Mouse (Mus musculus): ENCODE measurements around the gene Gm21188.
A peak's percentile ranks its signal among the peaks of the same experiment; 100 is the strongest.
"Not testable (repeated sequence)": the region's sequence is repeated elsewhere in the genome, so short reads cannot be mapped to it uniquely, and the experiment has no call there.

Gene Gm21188

DNA sequence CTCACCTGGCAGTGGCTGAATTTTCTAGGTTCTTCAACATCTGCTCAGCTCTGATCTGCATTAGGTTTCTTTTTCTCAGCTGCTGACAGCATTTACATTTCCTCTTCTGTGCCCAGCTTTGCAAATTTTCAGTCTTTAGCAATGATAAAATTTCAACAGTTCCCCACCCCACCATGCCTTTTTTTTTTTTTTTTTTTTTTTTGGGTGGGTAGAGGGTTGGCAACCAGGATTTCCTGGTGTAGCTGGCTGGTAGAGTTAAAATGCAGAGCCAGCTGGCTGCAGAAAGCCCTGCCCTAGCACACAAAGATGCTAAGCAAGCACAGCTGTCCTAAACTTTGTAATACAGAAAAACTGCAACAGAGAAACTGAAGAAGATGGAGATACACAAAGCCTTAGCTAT is at the start of gene Gm21188:
Gene Gm21188, minus strand, starts transcription at position 110 of the 400 bp plus-strand sequence.
- ATAC-seq (ENCODE audit: insufficient number of reproducible peaks, low FRiP score, low TSS enrichment): not testable (repeated sequence)

DNA sequence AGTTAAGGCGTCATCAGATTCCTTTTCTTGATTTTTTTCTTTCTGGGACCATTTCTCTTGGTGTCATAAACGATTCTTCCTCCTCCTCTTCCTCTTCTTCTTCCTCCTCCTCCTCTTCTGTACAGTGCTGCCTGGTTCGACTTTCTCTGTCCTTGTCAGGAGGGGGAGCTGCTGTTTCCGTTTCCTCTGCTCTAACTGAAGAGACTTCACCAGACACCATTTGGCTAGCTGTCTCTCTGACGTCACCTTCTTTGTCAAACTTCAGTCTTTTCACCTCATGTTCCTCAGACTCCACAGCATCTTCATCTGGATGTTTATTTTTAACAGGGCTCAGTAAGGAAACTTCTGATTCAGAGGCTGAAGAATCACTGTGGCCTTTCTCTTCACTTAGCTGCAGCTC is 47.3 kb upstream of the Gm21188 start:
- not testable (repeated sequence) for ATAC-seq (ENCODE audit: insufficient number of reproducible peaks, low FRiP score, low TSS enrichment)

DNA sequence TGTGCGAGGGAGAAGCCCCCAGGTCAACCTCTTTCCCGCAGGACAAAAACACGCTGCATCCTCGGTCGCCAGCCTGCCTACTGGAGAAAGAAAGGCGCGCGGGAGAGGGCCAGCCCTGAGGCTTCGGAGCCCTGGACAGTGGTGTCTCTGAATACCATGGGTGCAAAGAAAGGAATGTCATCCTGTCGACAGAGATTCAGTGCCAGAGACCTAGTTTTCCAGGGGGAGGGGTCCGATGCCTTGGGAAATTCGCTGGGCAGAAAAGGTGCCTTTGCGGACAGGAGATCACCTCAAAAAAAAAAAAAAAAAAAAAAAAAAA is 44.9 kb upstream of the Gm21188 start:
- not testable (repeated sequence) for ATAC-seq (ENCODE audit: insufficient number of reproducible peaks, low FRiP score, low TSS enrichment)

DNA sequence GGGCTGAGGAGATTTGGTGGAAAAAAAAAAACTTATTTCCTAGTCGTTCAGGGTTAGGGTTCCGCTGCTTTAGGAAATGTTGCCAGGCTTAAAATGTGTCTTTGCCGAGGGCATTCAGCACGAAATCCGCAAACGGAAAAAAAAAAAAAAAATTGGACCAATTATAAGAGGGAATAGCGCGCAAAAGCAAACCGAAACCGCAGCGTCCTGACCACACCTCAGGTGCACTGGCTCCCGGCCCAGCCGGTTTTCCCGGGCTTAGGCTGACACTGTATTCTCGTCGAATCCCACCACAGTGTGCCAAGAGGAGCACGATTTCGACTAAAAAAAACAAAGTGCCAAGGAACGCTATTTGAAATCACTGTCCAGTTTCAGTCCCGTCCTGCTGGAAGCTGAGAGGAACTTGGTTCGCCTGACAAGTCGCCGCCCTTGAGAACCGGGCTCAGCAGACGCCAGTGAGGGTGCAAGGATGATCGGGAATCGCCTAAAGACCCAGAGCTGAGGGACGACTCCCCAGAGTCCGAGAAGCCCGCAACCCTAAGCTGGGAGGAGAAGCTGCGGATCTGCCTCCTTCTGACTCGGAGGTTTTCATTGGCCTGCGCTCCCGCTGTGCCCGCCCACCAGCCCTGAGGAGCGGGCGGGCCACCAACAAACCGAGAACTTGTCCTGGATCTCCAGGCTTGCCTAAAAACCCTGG is 44.4 kb upstream of the Gm21188 start:
- not testable (repeated sequence) for ATAC-seq (ENCODE audit: insufficient number of reproducible peaks, low FRiP score, low TSS enrichment)

DNA sequence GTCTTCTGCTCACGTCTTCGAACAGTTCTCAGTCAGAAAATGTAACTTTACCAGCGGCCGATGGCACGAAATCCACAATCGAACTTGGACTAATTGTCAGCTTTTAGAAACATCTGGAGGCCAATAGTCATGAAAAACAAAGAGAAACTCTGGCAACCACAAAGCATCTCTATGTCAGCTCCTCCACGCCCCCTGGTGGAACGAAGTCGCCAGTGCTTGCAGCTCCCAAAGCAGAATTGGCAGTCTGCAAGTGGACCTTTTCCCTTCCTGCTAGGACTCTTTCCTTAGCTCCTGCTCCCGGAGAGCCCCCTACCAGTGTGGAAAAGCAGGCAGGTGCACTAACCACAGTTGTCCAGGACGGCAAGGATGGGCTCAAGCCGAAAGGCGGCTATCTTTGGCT is 41.0 kb upstream of the Gm21188 start:
- not testable (repeated sequence) for ATAC-seq (ENCODE audit: insufficient number of reproducible peaks, low FRiP score, low TSS enrichment)

DNA sequence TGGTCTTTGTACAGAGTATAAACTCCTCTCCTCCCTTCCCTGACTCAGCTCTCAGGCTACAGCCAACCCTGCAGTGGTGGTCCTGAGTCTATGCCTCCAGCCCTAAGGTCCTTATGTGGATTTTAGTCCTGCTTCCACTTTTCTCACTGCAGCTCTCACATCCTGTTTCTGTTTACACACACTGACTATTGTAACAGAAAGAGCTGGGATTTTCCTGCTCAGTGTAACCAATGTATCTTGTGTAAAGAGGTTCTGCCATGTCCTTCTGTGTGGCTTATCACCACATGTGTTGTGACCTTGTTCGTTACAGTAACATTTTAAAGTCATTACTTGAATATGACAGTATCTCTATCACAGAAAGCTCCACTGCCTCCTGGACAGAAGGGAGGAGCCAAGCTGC is 27.6 kb upstream of the Gm21188 start:
- not testable (repeated sequence) for ATAC-seq (ENCODE audit: insufficient number of reproducible peaks, low FRiP score, low TSS enrichment)

DNA sequence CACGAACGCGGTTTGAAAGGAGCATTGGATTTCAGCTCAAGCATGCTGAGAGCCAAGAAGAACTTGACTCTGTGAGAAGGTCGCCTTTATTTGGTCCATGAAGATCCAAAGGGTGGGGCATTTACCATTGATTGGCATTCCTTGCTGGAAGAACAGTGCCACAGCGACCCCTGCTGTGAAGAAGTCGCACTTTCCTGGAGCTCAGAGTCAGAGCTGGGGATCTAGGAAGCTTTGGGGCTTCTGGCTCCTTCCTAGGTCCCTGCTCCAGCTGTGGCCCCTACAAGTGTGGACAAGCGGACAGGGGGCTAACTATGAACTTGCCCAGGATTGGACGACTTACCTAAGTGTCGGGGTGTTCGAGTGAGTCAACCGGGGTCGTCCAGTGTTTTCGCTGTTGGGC is 18.9 kb upstream of the Gm21188 start:
- ATAC-seq (ENCODE audit: insufficient number of reproducible peaks, low FRiP score, low TSS enrichment): not testable (repeated sequence)

DNA sequence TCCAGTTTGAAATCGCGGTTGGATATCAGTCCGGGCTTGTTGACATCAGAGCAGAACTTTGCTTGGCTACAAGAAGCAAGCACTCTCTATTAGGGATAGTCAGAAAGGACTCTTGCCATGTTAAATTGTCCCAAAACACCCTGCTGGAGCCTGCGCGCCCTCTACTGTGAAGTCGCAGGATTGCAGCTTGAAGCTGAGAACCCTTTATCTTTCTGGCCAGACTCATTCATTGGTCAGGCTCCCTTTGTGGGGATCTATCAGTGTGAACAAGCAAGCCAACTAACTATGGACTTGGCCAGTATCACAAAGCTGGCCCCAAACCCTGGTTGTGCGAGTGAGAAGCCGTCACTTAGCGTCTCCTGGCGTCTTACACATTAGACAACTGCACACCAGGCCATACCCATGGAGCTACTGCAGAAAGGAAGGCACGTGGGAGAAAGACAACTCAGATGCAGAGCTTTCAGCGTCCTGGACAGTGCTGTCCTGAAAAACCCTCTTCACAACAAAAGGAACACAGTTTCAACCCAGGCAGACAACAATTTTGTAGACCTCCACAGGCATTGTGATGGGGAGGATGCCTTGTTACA is 18.1 kb upstream of the Gm21188 start:
- ATAC-seq (ENCODE audit: insufficient number of reproducible peaks, low FRiP score, low TSS enrichment): not testable (repeated sequence)

DNA sequence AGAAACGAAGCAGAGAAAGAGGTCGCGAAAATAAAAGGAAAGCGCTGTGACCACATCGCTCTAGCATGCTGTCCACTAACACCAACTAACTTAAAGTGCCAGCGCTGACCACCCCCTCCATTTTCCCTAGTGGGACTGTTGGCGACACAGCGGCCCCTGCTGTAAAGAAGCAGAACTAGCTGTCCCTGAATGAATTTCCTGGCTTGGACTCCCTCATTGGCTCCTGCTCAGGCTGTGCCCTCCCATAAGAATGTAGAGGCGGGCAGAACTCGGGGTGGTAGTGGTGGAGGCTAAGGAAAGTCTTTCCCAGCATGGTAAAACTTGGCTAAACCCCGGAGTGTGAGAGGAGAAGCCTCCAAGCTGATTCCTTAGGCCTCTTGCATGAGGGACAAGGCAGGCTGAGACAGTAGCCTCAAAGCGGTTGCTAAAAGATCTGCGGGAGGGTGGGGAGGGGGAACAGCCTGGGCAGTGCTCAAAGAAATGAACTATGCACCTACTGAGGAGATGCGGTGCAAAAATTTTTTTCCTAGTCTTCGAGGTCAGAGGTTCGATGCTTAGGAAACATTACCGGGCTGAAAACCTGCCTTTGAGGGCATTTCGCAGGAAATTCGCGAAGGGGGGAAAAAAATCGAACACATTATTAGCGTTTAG is 11.6 kb upstream of the Gm21188 start:
- not testable (repeated sequence) for ATAC-seq (ENCODE audit: insufficient number of reproducible peaks, low FRiP score, low TSS enrichment)

DNA sequence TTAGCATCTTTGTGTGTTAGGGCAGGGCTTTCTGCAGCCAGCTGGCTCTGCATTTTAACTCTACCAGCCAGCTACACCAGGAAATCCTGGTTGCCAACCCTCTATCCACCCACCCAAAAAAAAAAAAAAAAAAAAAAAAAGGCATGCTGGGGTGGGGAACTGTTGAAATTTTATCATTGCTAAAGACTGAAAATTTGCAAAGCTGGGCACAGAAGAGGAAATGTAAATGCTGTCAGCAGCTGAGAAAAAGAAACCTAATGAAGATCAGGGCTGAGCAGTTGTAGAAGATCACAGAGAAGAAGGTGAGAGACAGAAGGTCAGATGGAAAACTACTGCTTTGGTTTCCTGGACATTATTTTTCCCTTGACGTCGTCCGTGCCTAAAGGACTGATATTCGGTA is 10.9 kb upstream of the Gm21188 start:
- ATAC-seq (ENCODE audit: insufficient number of reproducible peaks, low FRiP score, low TSS enrichment): not testable (repeated sequence)

DNA sequence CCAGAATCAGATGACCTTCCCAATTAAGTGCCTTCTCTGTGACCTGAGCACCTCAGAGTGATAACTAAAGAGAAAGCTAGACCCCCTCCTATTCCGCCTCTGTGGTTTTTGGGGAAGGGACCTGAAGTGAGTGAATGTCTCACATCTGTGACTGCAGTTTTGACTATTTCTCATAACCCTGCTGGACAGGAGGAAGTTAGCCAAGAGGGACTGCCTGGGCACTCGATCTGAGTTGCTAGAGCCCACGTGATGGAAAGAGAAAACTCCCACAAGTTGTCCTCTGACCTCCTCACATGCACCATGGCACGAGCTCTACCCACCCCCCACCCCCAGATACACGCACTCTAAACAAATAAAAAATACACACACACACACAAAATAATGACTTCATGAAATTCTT is 3.4 kb downstream of the Gm21188 start:
- ATAC-seq (ENCODE audit: insufficient number of reproducible peaks, low FRiP score, low TSS enrichment): not testable (repeated sequence)

DNA sequence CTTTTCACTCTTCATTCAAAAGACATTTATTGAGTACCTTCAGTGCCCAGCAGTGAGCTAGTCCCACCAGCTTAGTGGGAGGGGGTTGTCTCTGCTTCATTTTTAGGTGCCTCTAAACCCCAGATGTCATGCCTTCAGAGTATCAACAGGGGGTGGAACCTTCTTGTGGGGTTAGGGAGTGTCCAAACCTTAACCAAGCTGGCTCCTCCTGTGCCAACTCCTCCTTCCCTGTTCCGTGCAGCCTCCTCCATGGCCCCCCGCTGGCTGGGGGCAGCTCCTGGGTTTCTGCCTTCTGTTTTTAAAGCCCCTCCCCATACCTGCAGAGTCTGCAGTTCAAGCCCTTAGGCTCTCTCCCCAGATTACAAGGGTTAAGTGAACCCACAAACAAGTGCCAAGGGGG is 3.8 kb downstream of the Gm21188 start:
- ATAC-seq (ENCODE audit: insufficient number of reproducible peaks, low FRiP score, low TSS enrichment): 0 out of 2 replicates have a peak, but pooled peaks have one; percentile 40

DNA sequence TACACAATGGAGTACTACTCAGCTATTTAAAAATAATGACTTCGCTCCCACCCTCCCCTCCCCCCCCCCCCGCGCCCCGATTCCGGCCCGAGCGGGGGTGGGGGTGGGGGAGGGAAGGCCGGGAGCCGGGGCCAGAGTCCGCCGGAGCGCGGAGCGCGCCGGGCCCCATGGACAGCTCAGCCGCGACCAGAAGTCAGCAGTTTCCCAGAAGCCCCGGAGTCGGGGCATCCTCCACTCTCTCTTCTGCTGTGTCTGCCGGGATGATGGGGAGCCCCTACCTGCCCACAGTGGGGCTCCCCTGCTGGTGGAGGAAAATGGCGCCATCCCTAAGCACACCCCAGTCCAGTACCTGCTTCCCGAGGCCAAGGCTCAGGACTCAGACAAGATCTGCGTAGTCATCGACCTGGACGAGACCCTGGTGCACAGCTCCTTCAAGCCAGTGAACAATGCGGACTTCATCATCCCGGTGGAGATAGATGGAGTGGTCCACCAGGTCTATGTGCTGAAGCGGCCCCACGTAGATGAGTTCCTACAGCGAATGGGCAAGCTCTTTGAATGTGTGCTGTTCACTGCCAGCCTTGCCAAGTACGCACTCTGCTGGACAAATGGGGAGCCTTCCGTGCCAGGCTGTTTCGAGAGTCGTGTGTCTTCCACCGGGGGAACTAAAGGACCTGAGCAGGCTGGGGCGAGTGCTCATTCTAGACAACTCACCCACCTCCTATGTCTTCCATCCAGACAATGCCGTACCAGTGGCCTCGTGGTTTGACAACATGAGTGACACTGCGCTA is 5.4 kb downstream of the Gm21188 start:
- not testable (repeated sequence) for ATAC-seq (ENCODE audit: insufficient number of reproducible peaks, low FRiP score, low TSS enrichment)

DNA sequence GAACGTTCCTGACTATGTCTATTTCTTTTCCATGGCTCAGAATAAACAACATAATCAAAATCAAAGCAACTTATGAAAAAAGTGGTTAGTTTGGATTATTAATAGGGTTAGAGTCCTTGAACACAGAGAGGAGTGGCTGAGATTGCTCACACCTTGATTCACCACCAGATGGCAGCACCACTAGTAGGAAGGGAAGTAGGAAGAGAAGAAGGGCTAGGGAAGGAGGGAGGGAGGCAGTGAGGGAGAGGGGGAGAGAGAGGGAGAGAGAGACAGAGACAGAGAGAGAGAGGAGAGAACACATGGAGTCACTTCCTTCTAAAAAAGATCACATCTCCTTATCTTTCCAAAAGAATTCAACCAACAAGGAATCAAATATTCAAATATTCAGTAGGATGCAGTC is 10.8 kb downstream of the Gm21188 start:
- not testable (repeated sequence) for ATAC-seq (ENCODE audit: insufficient number of reproducible peaks, low FRiP score, low TSS enrichment)

DNA sequence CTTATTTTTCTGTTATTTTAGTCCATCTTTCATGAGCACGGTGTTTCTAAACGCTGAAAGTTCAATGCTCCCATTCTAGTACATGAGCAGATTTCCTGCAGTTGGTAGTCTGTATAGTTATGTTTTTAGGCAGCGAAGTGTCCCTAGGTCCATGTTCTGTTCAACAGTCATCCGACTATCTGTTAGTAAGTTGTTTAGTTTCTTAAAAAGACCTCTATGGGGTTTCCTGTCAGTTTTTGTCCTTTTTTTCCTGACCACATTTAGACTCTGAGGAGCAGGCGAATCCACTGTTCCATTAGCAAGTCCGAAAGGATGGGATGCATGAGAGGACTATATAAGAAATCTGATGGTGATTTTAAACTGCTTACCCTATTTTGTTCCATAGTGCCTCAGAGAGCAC is 14.1 kb downstream of the Gm21188 start:
- not testable (repeated sequence) for ATAC-seq (ENCODE audit: insufficient number of reproducible peaks, low FRiP score, low TSS enrichment)

DNA sequence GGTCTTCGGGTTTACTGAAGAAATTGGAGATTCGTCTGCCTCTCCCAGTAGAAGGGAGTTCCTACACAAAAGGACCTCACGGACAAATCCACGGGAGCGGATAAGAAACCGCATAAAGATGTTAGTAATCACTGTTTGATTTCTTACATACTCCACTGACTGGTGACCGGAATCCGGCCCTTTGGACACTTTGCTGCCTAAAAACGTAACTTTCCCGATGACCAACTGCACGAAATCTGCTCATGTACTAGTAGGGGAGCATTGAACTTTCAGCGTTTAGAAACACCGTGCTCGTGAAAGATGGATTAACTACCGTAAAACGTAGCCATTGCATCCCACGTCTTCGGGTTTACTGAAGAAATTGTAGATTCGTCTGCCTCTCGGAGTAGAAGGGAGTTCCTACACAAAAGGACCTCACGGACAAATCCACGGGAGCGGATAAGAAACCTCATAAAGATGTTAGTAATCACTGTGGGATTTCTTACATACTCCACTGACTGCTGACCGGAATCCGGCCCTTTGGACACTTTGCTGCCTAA is 15.3 kb downstream of the Gm21188 start:
- not testable (repeated sequence) for ATAC-seq (ENCODE audit: insufficient number of reproducible peaks, low FRiP score, low TSS enrichment)

DNA sequence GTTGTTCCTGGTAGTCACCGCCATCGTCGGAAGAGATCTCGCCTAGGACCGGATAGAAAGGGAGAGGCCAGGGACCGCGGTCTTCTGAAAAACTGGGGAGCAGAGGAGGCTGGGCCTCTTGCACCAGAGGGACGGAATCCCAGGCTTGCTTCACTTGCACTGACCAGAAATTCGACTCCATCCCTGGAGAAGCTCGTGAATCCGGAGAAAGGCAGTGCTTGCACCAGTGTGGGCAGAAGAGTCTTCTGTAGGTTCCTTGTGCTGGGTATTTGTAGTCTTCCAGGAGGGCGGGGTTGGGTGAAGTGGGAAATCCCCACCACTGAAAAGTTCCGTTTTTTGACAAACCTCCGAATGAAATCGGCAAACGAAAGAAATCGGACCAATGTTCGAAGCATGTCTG is 16.8 kb downstream of the Gm21188 start:
- ATAC-seq (ENCODE audit: insufficient number of reproducible peaks, low FRiP score, low TSS enrichment): not testable (repeated sequence)

DNA sequence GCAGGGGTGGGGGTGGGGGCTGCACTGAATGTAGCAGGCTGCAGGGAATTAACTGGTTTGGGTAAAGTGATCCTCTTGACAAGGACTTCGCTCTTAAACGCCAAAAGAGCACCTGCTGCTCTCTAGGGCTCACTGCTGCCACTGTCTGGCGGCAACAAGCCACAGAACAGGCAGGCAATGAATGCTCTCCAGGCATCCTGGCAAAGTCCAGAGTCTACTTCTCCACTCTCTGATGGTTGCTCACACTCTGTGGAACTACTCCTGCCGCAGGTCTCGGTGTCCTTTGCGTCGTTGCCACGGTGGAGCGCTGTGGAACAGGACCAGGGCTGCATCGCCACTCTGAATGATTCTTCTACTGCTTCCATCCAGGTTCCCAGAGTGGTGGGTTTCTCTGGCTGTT is 17.4 kb downstream of the Gm21188 start:
- ATAC-seq (ENCODE audit: insufficient number of reproducible peaks, low FRiP score, low TSS enrichment): not testable (repeated sequence)

DNA sequence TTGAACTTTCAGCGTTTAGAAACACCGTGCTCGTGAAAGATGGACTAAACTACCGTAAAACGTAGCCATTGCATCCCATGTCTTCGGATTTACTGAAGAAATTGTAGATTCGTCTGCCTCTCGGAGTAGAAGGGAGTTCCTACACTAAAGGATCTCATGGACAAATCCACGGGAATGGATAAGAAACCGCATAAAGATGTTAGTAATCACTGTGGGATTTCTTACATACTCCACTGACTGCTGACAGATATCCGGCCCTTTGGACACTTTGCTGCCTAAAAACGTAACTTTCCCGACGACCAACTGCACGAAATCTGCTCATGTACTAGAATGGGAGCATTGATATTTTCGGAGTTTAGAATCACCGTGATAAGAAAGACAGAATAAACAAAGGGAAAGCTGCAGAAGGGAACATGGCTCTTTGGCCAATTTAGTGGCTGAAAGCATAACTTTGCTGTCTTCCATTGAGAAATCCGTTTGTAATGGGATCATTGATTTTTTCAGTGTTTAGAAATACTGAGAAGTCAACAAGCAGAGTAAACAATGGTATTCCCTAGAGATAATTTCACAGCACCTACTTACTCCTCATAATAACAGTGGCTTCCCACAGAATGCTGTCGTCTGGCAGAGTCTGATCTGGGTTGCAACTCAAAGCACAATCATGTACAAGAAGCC is 18.3 kb downstream of the Gm21188 start:
- not testable (repeated sequence) for ATAC-seq (ENCODE audit: insufficient number of reproducible peaks, low FRiP score, low TSS enrichment)

DNA sequence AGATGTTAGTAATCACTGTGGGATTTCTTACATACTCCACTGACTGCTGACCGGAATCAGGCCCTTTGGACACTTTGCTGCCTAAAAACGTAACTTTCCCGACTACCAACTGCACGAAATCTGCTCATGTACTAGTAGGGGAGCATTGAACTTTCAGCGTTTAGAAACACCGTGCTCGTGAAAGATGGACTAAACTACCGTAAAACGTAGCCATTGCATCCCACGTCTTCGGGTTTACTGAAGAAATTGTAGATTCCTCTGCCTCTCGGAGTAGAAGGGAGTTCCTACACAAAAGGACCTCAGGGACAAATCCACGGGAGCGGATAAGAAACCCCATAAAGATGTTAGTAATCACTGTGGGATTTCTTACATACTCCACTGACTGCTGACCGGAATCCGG is 20.3 kb downstream of the Gm21188 start:
- not testable (repeated sequence) for ATAC-seq (ENCODE audit: insufficient number of reproducible peaks, low FRiP score, low TSS enrichment)

Measured in cerebellum, adult (tissue).